Mouse (Mus musculus): ENCODE measurements at regions not wholly inside any gene's neighbourhood (a gene's known extent, or its start where the extent isn't known, plus 50 kb on each side); places are given as distances from the start of the nearest gene placed in this dataset.
A peak's percentile ranks its signal among the peaks of the same experiment; 100 is the strongest.

DNA sequence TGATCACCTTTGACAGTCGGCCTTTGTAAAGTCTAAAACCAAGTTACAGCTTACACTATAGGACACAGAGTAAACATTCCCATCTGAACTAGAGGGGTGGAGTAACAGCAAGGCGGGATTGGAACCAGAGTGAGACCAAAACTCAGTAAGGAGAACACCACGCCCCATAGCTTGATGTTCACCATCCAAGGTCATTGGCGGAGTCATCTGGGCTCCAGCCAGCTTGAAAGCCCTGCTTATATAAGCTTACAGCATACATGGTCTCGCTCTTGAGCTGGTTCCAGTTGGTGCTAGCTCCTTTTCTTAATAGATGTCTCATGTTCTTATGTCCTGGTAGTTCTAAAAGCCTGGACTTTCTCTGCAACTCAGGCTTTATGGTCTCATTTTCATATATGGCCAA, 236.4 kb upstream of the Gm21798 start:
- H3K4me1 ChIP-seq: peaks cover 20% of the 10 kb centered on the region

DNA sequence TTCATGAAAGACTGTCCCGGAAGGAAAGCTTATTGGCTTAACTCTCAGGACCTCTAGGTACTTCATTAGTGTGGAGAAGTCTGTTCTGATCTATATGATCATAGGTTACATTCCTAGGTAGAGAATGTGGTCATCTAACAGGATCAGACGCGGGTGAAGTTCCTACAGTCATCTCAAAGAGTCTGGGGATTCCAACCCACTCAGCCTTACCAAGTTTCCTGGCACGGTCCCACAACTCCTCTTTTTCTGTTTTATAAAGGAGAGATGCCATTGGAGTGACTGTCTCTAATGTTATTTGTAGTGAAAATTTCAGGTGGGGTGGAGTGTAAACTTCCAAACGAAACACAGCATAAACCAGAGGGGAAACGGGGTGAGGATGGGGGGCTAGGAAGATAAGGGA, 233.4 kb upstream of the Gm21798 start:
- H3K9me3 ChIP-seq: no peaks in the 10 kb centered on the region
- H3K4me3 ChIP-seq: no peak overlapping the region
- no peak for DNase-seq (ENCODE audit: low spot score)
- 89% methylated on average over 6 of the region's 6 CpGs for WGBS
- peaks cover 6% of the 10 kb centered on the region for H3K4me1 ChIP-seq
- no peaks in the 10 kb centered on the region for H3K36me3 ChIP-seq (replicated peaks)
- no peaks in the 10 kb centered on the region for H3K27me3 ChIP-seq (replicated peaks; ENCODE audit: low read depth, poor library complexity, severe bottlenecking)
- H3K27ac ChIP-seq (replicated peaks): no peak overlapping the region

More for the DNA sequence above, 236.4 kb upstream of the Gm21798 start:
- no peaks in the 10 kb centered on the region for H3K9me3 ChIP-seq
- no peak overlapping the region for H3K27ac ChIP-seq (replicated peaks)
- WGBS: 87% methylated on average over 5 of the region's 5 CpGs
- no peaks in the 10 kb centered on the region for H3K36me3 ChIP-seq (replicated peaks)
- H3K4me3 ChIP-seq: no peak overlapping the region
- no peak for DNase-seq (ENCODE audit: low spot score)
- H3K27me3 ChIP-seq (replicated peaks; ENCODE audit: low read depth, poor library complexity, severe bottlenecking): no peaks in the 10 kb centered on the region; the same call in 1 of the 2 replicates

DNA sequence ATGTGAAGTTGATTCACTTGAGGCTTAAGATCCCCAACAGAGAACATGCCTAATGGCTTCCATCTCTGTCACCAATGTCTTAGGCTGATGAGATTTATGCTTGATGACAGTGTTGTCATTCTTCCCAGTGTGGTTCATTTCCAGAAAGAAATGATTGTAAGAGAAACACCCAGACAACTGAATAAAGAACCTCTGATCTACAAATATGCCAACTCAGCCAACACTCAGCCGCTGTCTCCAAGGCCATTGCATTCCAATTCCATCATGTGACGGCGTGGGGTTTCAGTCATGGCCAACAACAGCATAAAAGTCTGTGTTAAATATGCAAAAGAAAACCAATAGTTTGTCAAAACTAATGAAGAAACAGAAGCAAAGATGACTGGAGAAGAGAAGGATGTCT, 230.7 kb upstream of the Gm21798 start:
- H3K4me3 ChIP-seq: no peak overlapping the region
- H3K36me3 ChIP-seq (replicated peaks): no peaks in the 10 kb centered on the region
- H3K27ac ChIP-seq (replicated peaks): no peak overlapping the region
- 94% methylated on average over 3 of the region's 3 CpGs for WGBS
- no peak for DNase-seq (ENCODE audit: low spot score)
- H3K4me1 ChIP-seq: no peaks in the 10 kb centered on the region
- no peaks in the 10 kb centered on the region for H3K27me3 ChIP-seq (replicated peaks; ENCODE audit: low read depth, poor library complexity, severe bottlenecking)
- H3K9me3 ChIP-seq: no peaks in the 10 kb centered on the region

DNA sequence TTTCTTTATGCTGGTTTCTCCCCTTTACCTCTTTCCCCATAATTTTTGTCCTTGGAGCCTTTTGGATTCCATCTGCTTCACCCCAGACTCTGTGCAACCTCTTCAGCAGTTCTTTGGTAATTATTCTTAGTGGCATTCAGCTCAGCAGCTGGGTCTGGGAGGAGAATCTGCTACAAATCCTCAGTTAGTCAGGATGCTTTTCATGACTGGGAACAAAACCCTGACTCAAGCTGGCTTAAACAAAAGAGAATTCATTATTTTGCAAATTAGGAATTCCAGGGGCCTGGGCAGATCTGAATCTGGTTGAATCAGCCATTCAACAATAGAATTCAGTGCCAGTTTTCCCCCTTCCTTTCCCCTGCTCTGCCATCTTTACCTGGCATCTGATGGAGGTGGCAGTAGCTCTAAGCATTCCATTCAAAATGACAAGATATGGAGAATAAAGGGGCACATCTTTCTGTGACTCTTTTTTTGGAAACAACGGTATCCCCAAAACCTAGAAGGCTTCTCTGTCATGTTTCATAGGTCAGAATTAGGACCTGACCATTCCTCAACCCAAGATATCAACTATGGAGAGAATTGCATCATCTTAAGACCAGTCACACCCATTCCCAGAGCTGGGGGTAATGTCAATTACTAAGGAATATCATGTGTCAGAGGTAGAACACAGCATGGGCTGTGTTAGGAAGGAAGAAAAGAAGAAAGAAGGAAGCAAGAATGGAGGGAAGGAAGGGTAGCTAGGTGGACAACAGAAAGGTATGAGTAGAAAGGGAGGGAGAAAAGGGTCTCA, 227.2 kb upstream of the Gm21798 start:
- DNase-seq (ENCODE audit: low spot score): no peak
- Histone ChIP-seq H3K36me3 (replicated peaks) (no peaks in the 10 kb centered on the region), H3K4me1 (no peaks in the 10 kb centered on the region), H3K27me3 (replicated peaks; ENCODE audit: low read depth, poor library complexity, severe bottlenecking) (no peaks in the 10 kb centered on the region), H3K27ac (replicated peaks) (no peak overlapping the region), H3K9me3 (no peaks in the 10 kb centered on the region), H3K4me3 (no peak overlapping the region)
- WGBS: 72% methylated on average over 1 of the region's 1 CpGs

DNA sequence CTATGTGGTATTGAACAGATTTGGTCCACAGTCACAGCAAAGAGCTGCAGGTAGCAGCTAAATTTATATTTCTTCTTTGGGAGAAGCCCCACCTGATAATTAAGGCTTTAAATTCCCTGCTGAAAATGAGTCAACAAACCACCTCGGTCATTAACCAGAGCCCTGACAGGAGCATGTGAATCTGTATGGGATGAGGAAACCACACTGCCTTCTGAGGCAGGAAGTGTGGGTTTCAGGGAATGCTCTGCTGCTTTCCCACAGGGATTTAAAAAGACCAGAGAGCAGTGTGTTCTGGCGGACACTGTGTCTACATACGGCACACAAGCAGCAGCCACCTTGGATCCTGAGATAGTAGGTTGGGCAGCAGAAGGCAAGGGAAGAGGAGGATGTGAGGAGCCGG, 204.0 kb upstream of the Gm21798 start:
- H3K27me3 ChIP-seq (replicated peaks; ENCODE audit: low read depth, poor library complexity, severe bottlenecking): no peaks in the 10 kb centered on the region
- WGBS: 54% methylated on average over 4 of the region's 4 CpGs
- peaks cover 7% of the 10 kb centered on the region for H3K4me1 ChIP-seq
- H3K36me3 ChIP-seq (replicated peaks): no peaks in the 10 kb centered on the region
- no peaks in the 10 kb centered on the region for H3K9me3 ChIP-seq
- DNase-seq (ENCODE audit: low spot score): no peak
- H3K4me3 ChIP-seq: no peak overlapping the region
- H3K27ac ChIP-seq (replicated peaks): no peak overlapping the region; the same call in 1 of the 2 replicates

DNA sequence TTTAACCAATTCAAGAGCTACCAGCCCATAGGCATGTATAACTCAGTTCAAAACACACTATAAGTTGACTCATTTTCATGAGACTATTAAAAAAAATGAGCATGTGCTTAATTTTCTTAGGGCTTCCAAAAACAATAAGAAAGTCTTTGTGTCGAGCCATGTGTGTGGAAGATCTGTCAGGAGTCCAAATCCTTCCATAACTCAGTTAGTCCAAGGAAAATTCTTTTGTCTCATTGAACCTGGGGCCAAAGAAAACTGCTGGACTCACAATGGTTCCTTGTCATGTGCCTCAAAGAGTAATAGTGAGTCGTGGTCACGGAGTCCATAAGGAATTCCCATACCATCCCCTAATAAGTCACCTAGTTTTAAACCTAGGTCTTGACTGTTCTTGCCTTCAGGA, 199.0 kb upstream of the Gm21798 start:
- no peak for DNase-seq (ENCODE audit: low spot score)
- H3K36me3 ChIP-seq (replicated peaks): no peaks in the 10 kb centered on the region
- H3K9me3 ChIP-seq: no peaks in the 10 kb centered on the region
- H3K27ac ChIP-seq (replicated peaks): no peak overlapping the region
- H3K27me3 ChIP-seq (replicated peaks; ENCODE audit: low read depth, poor library complexity, severe bottlenecking): no peaks in the 10 kb centered on the region
- 81% methylated on average over 3 of the region's 3 CpGs for WGBS
- H3K4me3 ChIP-seq: no peak overlapping the region
- peaks cover 10% of the 10 kb centered on the region for H3K4me1 ChIP-seq

DNA sequence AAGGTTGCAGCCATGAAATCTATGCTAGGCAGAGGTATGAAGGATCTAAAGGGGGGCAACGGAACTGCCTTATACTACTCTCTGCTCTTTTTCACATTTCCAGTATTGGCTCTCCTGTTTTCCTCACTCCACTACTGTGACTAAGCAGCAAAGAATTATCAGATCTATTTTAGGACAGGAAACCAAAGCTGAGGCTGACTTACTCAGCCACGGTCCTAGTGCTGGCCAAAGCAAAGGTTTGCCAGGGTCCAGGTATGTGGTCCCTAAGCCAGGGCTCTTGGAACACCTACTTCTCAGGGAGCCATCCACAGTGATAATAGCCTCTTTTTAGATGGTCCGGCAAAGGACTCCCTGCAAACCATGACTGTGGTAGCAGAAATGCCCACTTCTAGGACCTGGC, 195.6 kb upstream of the Gm21798 start:
- Histone ChIP-seq H3K36me3 (replicated peaks) (no peaks in the 10 kb centered on the region), H3K9me3 (no peaks in the 10 kb centered on the region), H3K27me3 (replicated peaks; ENCODE audit: low read depth, poor library complexity, severe bottlenecking) (no peaks in the 10 kb centered on the region), H3K27ac (replicated peaks) (no peak overlapping the region), H3K4me1 (peaks cover 4% of the 10 kb centered on the region; the same call in 1 of the 2 replicates), H3K4me3 (no peak overlapping the region)
- WGBS: 90% methylated on average over 3 of the region's 3 CpGs
- no peak for DNase-seq (ENCODE audit: low spot score)

DNA sequence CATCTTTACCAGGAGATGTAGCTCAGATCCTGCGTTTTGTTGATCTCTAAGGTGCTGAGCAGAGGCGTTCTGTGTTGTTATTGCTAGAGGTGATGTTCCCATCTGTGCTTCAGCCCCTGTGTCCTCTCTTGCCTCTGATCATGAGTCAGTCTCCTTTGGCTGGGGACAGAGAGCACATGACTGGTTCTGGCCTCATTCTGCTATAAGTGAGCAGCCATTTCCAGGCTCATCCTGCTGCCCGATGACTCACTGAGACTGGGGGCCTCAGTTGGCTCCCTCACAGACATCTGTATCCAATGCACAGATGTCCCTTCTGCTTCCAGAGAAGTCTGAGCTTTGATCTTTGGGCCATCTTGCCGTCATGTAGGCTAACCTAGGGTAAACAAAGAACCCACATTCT, 194.9 kb upstream of the Gm21798 start:
- Histone ChIP-seq H3K27me3 (replicated peaks; ENCODE audit: low read depth, poor library complexity, severe bottlenecking) (no peaks in the 10 kb centered on the region), H3K36me3 (replicated peaks) (no peaks in the 10 kb centered on the region), H3K27ac (replicated peaks) (no peak overlapping the region), H3K4me1 (peaks cover 4% of the 10 kb centered on the region; the same call in 1 of the 2 replicates), H3K9me3 (no peaks in the 10 kb centered on the region), H3K4me3 (no peak overlapping the region)
- WGBS: 82% methylated on average over 4 of the region's 4 CpGs
- no peak for DNase-seq (ENCODE audit: low spot score)

DNA sequence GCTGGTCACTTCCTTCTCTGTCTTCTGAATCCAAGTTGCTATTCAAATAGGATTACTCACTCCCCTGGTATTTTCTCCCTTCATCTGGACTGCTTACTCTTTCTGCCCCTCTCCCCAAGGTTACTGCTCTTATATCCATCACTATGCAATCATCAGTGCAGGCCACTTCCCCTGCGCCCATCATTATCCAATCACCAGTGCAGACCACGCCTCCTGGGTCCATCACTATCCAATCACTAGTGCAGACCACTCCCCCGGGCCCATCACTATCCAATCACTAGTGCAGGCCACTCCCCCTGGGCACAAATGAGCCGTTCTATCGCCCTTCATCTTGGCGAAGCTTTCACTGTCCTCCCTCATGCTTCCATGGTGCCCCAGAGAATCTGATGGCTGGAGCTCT, 191.1 kb upstream of the Gm21798 start:
- Histone ChIP-seq H3K9me3 (no peaks in the 10 kb centered on the region), H3K36me3 (replicated peaks) (no peaks in the 10 kb centered on the region), H3K4me1 (no peaks in the 10 kb centered on the region), H3K27ac (replicated peaks) (no peak overlapping the region), H3K27me3 (replicated peaks; ENCODE audit: low read depth, poor library complexity, severe bottlenecking) (no peaks in the 10 kb centered on the region), H3K4me3 (no peak overlapping the region)
- WGBS: 88% methylated on average over 6 of the region's 6 CpGs
- no peak for DNase-seq (ENCODE audit: low spot score)

DNA sequence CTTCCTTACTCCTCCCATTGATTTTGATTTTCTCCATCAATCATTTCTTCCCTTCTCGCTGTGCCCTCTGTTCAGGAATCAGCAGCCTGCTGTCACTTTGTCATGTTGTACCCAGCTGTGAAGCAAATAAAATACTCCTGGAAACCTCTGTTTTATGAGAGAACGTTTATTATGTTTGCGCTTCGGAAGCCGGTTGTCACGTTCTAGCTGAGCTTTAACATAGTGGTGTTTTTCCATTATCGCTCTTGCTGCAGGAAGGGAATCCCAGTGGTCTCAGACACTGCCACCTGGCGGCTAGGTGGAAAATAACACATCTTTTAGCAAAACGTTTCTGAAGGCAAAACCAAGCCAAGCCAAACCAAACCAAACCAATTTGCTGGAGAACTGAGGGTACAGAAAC, 190.2 kb upstream of the Gm21798 start:
- no peaks in the 10 kb centered on the region for H3K9me3 ChIP-seq
- H3K4me1 ChIP-seq: no peaks in the 10 kb centered on the region
- no peak overlapping the region for H3K4me3 ChIP-seq
- peak; percentile 74 for DNase-seq (ENCODE audit: low spot score)
- H3K36me3 ChIP-seq (replicated peaks): no peaks in the 10 kb centered on the region
- no peak overlapping the region for H3K27ac ChIP-seq (replicated peaks)
- H3K27me3 ChIP-seq (replicated peaks; ENCODE audit: low read depth, poor library complexity, severe bottlenecking): no peaks in the 10 kb centered on the region
- WGBS: 31% methylated on average over 9 of the region's 9 CpGs
